Mouse (Mus musculus): ENCODE measurements around the gene Lmod3.

The Lmod3 gene

GRCm38 (mm10) chr6:97204252-97204869 lies 48.2 kb downstream of the Lmod3 start:
- no peak for DNase-seq (ENCODE audit: extremely low read depth, low read depth, low spot score)

GRCm38 (mm10) chr6:97202477-97202876 lies 50.1 kb downstream of the Lmod3 start:
- no peak for DNase-seq (ENCODE audit: extremely low read depth, low read depth, low spot score)

- DNase-seq (ENCODE audit: extremely low read depth, low read depth, low spot score) = no peak
These were observed 52.1 kb downstream of the Lmod3 start for GRCm38 (mm10) chr6:97200437-97200836.

All from fat pad, adult 2 months (tissue).